Mouse (Mus musculus) heart, postnatal 25 days (tissue): ENCODE results near the gene Rad9a. TPM values are rescaled to one million over a fixed set of nuclear protein-coding genes. Genes with fewer than 3 reads are reported as not detected.
"Not testable (repeated sequence)": the region's sequence is repeated elsewhere in the genome, so short reads cannot be mapped to it uniquely, and the experiment has no call there.

Source experiments
- DNase-seq: peaks from one replicate; pipeline ENCODE4 v3.0.0; 2022; ENCODE audit warnings: low spot score
- intact Hi-C: fragments of 180-260 bp; cut with DNase I; formaldehyde crosslinking; loops from one replicate; pipeline ENCODE4 v1.15.1; 2025
- total RNA-seq, 2 experiments: library from RNA; stranded (reverse); gene quantifications; 2 replicates each; pipeline ENCODE4 v1.2.3; 2021

Gene Rad9a
- 1 to 10 TPM; 5.3 to 5.8 TPM for total RNA-seq

- intact Hi-C loops, result loop anchor here (5.0 kb wide), 1 partner anchor 34 kb away; no protein-coding TSS in a partner anchor
- DNase-seq, result peak; percentile 93
Observed at GRCm38 (mm10) chr19:4201291-4201909, at the start of gene Rad9a. Gene Rad9a (minus strand): TSS chr19:4201662.

GRCm38 (mm10) chr19:4248683-4249082 lies 47.2 kb upstream of the Rad9a start:
- DNase-seq, intact Hi-C loops: not testable (repeated sequence)

- no peak for DNase-seq
- intact Hi-C loops, result no loop called here
Observed at GRCm38 (mm10) chr19:4247010-4247409, 45.5 kb upstream of the Rad9a start.

GRCm38 (mm10) chr19:4244775-4245174 lies 43.3 kb upstream of the Rad9a start:
- no peak for DNase-seq
- intact Hi-C loops, result no loop called here

GRCm38 (mm10) chr19:4242416-4242815 lies 41.0 kb upstream of the Rad9a start:
- DNase-seq, result no peak
- intact Hi-C loops, result no loop called here

GRCm38 (mm10) chr19:4240247-4240668 lies 38.8 kb upstream of the Rad9a start:
- intact Hi-C loops, result no loop called here
- DNase-seq, result no peak

- DNase-seq, result no peak
- intact Hi-C loops, result no loop called here
Observed at GRCm38 (mm10) chr19:4234548-4234947, 33.1 kb upstream of the Rad9a start.

- DNase-seq, result no peak
- intact Hi-C loops, result no loop called here
Observed at GRCm38 (mm10) chr19:4232651-4233050, 31.2 kb upstream of the Rad9a start.

GRCm38 (mm10) chr19:4232186-4232572 lies 30.7 kb upstream of the Rad9a start:
- intact Hi-C loops, result no loop called here
- DNase-seq, result no peak

GRCm38 (mm10) chr19:4231253-4232185 lies 30.1 kb upstream of the Rad9a start, which contains the start of gene Pold4:
Gene Pold4 (plus strand): TSS chr19:4231899.
- DNase-seq, result peak; percentile 98
- intact Hi-C loops, result no loop called here

- no peak for DNase-seq
- intact Hi-C loops, result no loop called here
Observed at GRCm38 (mm10) chr19:4230415-4230814, 29.0 kb upstream of the Rad9a start.

- no peak for DNase-seq
- intact Hi-C loops, result loop anchor here (2.0 to 5.0 kb wide), 3 partner anchors 107 to 212 kb away; partner anchors contain the start of gene Pitpnm1
Observed at GRCm38 (mm10) chr19:4229451-4230076, 28.1 kb upstream of the Rad9a start.

GRCm38 (mm10) chr19:4228891-4229290 lies 27.4 kb upstream of the Rad9a start:
- DNase-seq, result no peak
- intact Hi-C loops, result loop anchor here (1.0 to 5.0 kb wide), 4 partner anchors 22 to 212 kb away; partner anchors contain the start of gene Pitpnm1

- DNase-seq, result peak; percentile 63
- intact Hi-C loops, result loop anchor here (1.0 to 5.0 kb wide), 4 partner anchors 21 to 211 kb away; partner anchors contain the start of gene Pitpnm1
Observed at GRCm38 (mm10) chr19:4227894-4228678, 26.6 kb upstream of the Rad9a start.

- intact Hi-C loops, result loop anchor here (5.0 kb wide), 2 partner anchors 105 to 210 kb away; no protein-coding TSS in a partner anchor
Observed at GRCm38 (mm10) chr19:4227446-4227845, 26.0 kb upstream of the Rad9a start.

GRCm38 (mm10) chr19:4226779-4227178 lies 25.3 kb upstream of the Rad9a start:
- DNase-seq, result no peak
- intact Hi-C loops, result loop anchor here (5.0 kb wide), 2 partner anchors 104 to 209 kb away; no protein-coding TSS in a partner anchor

More at GRCm38 (mm10) chr19:4227446-4227845, 26.0 kb upstream of the Rad9a start:
- no peak for DNase-seq

GRCm38 (mm10) chr19:4222165-4222564 lies 20.7 kb upstream of the Rad9a start:
- intact Hi-C loops, result no loop called here
- DNase-seq, result no peak

GRCm38 (mm10) chr19:4220957-4221743 lies 19.7 kb upstream of the Rad9a start:
- no peak for DNase-seq
- intact Hi-C loops, result no loop called here

- intact Hi-C loops, result no loop called here
- no peak for DNase-seq
Observed at GRCm38 (mm10) chr19:4220416-4220815, 19.0 kb upstream of the Rad9a start.
